Mouse (Mus musculus): ENCODE results near the gene Mmgt2.

The Mmgt2 gene

GRCm38 (mm10) chr11:62706141-62706540 is 57.7 kb downstream of the Mmgt2 start:
- no peak for DNase-seq (ENCODE audit: low read depth)

GRCm38 (mm10) chr11:62708252-62708651 is 59.8 kb downstream of the Mmgt2 start:
- DNase-seq (ENCODE audit: low read depth), result no peak

GRCm38 (mm10) chr11:62710657-62711056 is 62.2 kb downstream of the Mmgt2 start:
- no peak for DNase-seq (ENCODE audit: low read depth)
